Mouse (Mus musculus) E14TG2a.4 (cell line): Measurements from ENCODE around the gene Kcne1.

Experiments
- H3K27me3 ChIP-seq: 2 replicates; pipeline ENCODE4 v1.6.1; 2014; ENCODE audit warnings: low read length, control low read depth; ENCODE audit not compliant: insufficient read depth
- H3K36me3 ChIP-seq: 2 replicates; pipeline ENCODE4 v1.6.1; 2014; ENCODE audit warnings: low read length, control low read depth; ENCODE audit not compliant: insufficient read depth
- H3K4me1 ChIP-seq: replicated peaks from 2 replicates; pipeline ENCODE4 v1.6.1; 2014; ENCODE audit warnings: low read depth, low read length, control low read depth
- H3K4me3 ChIP-seq: replicated peaks from 2 replicates; pipeline ENCODE4 v1.5.1; 2014; ENCODE audit warnings: mild to moderate bottlenecking, low read length
- H3K9me3 ChIP-seq: 2 replicates; pipeline ENCODE4 v1.6.1; 2014; ENCODE audit warnings: low read length, control low read depth
- CTCF ChIP-seq: conservative IDR thresholded peaks from 2 replicates; pipeline ENCODE4 v1.5.1; 2014; ENCODE audit warnings: low read length
- NANOG ChIP-seq: IDR thresholded peaks from 2 replicates; pipeline ENCODE4 v1.6.1; 2014; ENCODE audit warnings: borderline replicate concordance, low read length, mixed read lengths
- POU5F1 ChIP-seq: IDR thresholded peaks from 2 replicates; pipeline ENCODE4 v1.6.1; 2014; ENCODE audit warnings: low read length, borderline replicate concordance

Gene Kcne1

GRCm38 (mm10) chr16:92359229-92359628 lies at the start of gene Kcne1:
Gene Kcne1 (minus strand): TSS chr16:92359468.
- Histone ChIP-seq H3K36me3 (no peaks in the 10 kb centered on the region), H3K9me3 (no peaks in the 10 kb centered on the region), H3K27me3 (peaks cover 44% of the 10 kb centered on the region), H3K4me1 (peaks cover 20% of the 10 kb centered on the region), H3K4me3 (peak within 1 kb of the TSS; percentile 35; the same call in 1 of the 2 replicates)
- TF ChIP-seq NANOG (no peak), CTCF (no peak), POU5F1 (no peak)

GRCm38 (mm10) chr16:92407883-92408282 lies 48.6 kb upstream of the Kcne1 start:
- TF ChIP-seq NANOG, result no peak
- no peak for TF ChIP-seq POU5F1
- TF ChIP-seq CTCF, result no peak
- Histone ChIP-seq H3K9me3 (no peaks in the 10 kb centered on the region), H3K4me3 (no peak overlapping the region), H3K4me1 (peaks cover 17% of the 10 kb centered on the region), H3K36me3 (no peaks in the 10 kb centered on the region; the same call in 1 of the 2 replicates), H3K27me3 (no peaks in the 10 kb centered on the region)

GRCm38 (mm10) chr16:92404141-92404540 lies 44.9 kb upstream of the Kcne1 start:
- TF ChIP-seq CTCF, result no peak
- TF ChIP-seq NANOG, result no peak
- no peak for TF ChIP-seq POU5F1

GRCm38 (mm10) chr16:92403069-92403468 lies 43.8 kb upstream of the Kcne1 start:
- Histone ChIP-seq H3K4me3 (no peak overlapping the region), H3K4me1 (peaks cover 47% of the 10 kb centered on the region), H3K27me3 (peaks cover 10% of the 10 kb centered on the region; the same call in 1 of the 2 replicates), H3K9me3 (peaks cover 11% of the 10 kb centered on the region), H3K36me3 (no peaks in the 10 kb centered on the region)
- TF ChIP-seq NANOG, result no peak
- TF ChIP-seq CTCF, result no peak
- TF ChIP-seq POU5F1, result no peak

More at GRCm38 (mm10) chr16:92404141-92404540, 44.9 kb upstream of the Kcne1 start:
- H3K9me3 ChIP-seq, result peaks cover 4% of the 10 kb centered on the region; the same call in 1 of the 2 replicates
- H3K4me1 ChIP-seq, result peaks cover 42% of the 10 kb centered on the region
- H3K4me3 ChIP-seq, result no peak overlapping the region
- no peaks in the 10 kb centered on the region for H3K36me3 ChIP-seq
- H3K27me3 ChIP-seq, result peaks cover 10% of the 10 kb centered on the region; the same call in 1 of the 2 replicates

- 0 out of 2 replicates have a peak overlapping the region, but pooled peaks have one; percentile 7 for H3K4me3 ChIP-seq
Observed at GRCm38 (mm10) chr16:92402216-92402615, 42.9 kb upstream of the Kcne1 start.

GRCm38 (mm10) chr16:92401206-92401605 lies 41.9 kb upstream of the Kcne1 start:
- Histone ChIP-seq H3K36me3 (peaks cover 13% of the 10 kb centered on the region), H3K4me1 (peaks cover 54% of the 10 kb centered on the region), H3K4me3 (no peak overlapping the region), H3K27me3 (peaks cover 10% of the 10 kb centered on the region; the same call in 1 of the 2 replicates), H3K9me3 (peaks cover 11% of the 10 kb centered on the region)
- no peak for TF ChIP-seq POU5F1
- no peak for TF ChIP-seq NANOG
- TF ChIP-seq CTCF, result no peak

More at GRCm38 (mm10) chr16:92402216-92402615, 42.9 kb upstream of the Kcne1 start:
- TF ChIP-seq NANOG (no peak), CTCF (no peak), POU5F1 (no peak)
- Histone ChIP-seq H3K36me3 (0 out of 2 replicates have a peak, but pooled peaks cover 3% of the 10 kb centered on the region), H3K9me3 (peaks cover 11% of the 10 kb centered on the region), H3K27me3 (peaks cover 10% of the 10 kb centered on the region; the same call in 1 of the 2 replicates), H3K4me1 (peaks cover 54% of the 10 kb centered on the region)

GRCm38 (mm10) chr16:92399490-92400458 lies 40.5 kb upstream of the Kcne1 start:
- Histone ChIP-seq H3K4me1 (peaks cover 64% of the 10 kb centered on the region), H3K27me3 (peaks cover 10% of the 10 kb centered on the region; the same call in 1 of the 2 replicates), H3K9me3 (peaks cover 11% of the 10 kb centered on the region), H3K36me3 (peaks cover 27% of the 10 kb centered on the region), H3K4me3 (peak overlapping the region; percentile 62)
- TF ChIP-seq CTCF (no peak), NANOG (no peak), POU5F1 (no peak)

- H3K27me3 ChIP-seq, result peaks cover 10% of the 10 kb centered on the region; the same call in 1 of the 2 replicates
- peaks cover 75% of the 10 kb centered on the region for H3K4me1 ChIP-seq
- TF ChIP-seq POU5F1, result no peak
- TF ChIP-seq NANOG, result no peak
- no peak for TF ChIP-seq CTCF
- H3K36me3 ChIP-seq, result peaks cover 33% of the 10 kb centered on the region
- no peak overlapping the region for H3K4me3 ChIP-seq
- peaks cover 11% of the 10 kb centered on the region for H3K9me3 ChIP-seq
Observed at GRCm38 (mm10) chr16:92398574-92399118, 39.4 kb upstream of the Kcne1 start.
